Mouse (Mus musculus): ENCODE data around the gene Actl6a.
"Not testable (repeated sequence)": the region's sequence is repeated elsewhere in the genome, so short reads cannot be mapped to it uniquely, and the experiment has no call there.

Gene Actl6a

DNA sequence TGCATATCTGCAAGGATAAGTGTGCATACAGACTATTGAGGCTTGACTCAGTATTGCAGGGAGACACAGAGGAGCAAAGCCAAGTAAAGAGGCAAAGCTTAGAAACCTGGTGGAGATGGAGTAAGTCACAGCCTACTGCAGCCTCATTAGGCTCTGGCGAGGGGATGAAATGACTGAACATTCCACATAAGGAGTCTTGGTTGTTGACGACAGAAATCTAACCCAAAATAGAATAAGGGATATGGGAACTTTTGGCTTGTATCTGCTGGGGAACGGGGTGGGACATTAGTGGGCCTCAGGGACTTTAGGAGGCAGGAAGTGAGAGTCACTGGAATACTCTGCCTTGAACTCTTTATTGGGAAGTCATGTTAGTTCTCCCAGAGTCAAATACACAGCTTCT, 21.5 kb upstream of the Actl6a start:
- DNase-seq (ENCODE audit: low read depth, low spot score): no peak

DNA sequence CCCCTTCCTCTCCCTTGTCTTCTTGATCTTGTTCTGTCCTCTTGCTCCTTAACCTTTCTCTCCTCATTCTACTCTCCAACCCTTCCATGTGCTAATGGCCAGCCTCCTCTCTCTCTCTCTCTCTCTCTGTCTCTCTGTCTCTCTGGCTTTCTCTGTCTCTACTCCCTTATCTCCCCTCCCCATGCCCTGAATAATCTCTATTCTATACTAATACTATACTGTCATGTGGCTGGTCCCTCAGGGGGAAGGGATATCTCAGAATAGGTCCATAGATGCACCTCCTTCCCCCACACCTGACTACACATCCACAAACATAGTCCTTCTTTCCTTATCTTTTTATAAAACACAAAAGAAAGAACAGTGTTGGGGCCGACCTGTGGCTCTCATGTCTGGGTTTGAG, 19.6 kb upstream of the Actl6a start:
- Histone ChIP-seq H3K27me3 (ENCODE audit: control insufficient read depth, insufficient read depth, low read length, poor library complexity, severe bottlenecking) (no peaks in the 10 kb centered on the region), H3K36me3 (ENCODE audit: control insufficient read depth, insufficient read depth, low read length, poor library complexity, severe bottlenecking) (no peaks in the 10 kb centered on the region)
- DNase-seq (ENCODE audit: low read depth, low spot score): no peak

More for the DNA sequence above, 21.5 kb upstream of the Actl6a start:
- no peaks in the 10 kb centered on the region for H3K36me3 ChIP-seq (ENCODE audit: control insufficient read depth, insufficient read depth, low read length, poor library complexity, severe bottlenecking)
- no peaks in the 10 kb centered on the region for H3K27me3 ChIP-seq (ENCODE audit: control insufficient read depth, insufficient read depth, low read length, poor library complexity, severe bottlenecking)

DNA sequence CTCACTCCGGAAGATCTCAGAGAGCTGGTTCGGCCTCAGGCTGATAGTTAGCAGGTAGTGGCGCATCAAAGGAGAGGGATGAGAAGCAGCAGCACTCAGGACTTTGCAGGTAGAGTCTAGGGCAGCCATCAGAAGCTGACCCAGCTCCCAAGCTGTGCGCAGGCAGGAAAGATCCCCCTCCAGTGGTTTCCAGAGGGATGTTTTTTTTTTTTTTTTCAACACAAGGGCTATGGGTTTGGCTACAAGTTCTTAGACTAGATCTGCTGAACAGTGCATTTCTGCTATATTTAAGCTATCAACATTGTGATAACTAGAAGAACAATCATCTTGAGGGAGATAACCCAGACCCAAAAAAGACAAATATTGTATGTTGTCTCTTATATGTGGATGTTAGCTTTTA, 18.9 kb upstream of the Actl6a start:
- no peak for DNase-seq (ENCODE audit: low read depth, low spot score)
- Histone ChIP-seq H3K36me3 (ENCODE audit: control insufficient read depth, insufficient read depth, low read length, poor library complexity, severe bottlenecking) (no peaks in the 10 kb centered on the region), H3K27me3 (ENCODE audit: control insufficient read depth, insufficient read depth, low read length, poor library complexity, severe bottlenecking) (no peaks in the 10 kb centered on the region)

DNA sequence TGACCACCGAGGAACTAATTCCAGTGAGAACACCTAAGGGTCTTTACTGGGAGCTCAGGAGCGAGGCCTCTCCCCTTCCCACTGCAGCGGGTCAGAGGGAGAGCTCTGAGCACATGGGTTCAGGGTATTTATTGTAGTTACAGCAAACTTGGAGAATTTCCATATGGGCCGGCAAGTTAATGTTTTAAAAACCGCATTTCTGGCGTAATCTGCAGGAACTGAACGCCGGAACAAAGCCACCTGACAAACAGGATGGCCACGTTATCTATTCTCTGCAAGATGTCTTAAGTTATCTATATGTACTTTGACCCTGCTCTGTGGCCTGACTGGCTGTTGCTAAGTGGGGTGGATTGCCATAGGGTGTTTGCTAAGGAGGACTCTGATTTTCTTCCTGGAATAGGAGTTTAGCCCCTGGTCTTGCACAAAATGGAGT, 16.5 kb upstream of the Actl6a start:
- H3K36me3 ChIP-seq (ENCODE audit: control insufficient read depth, insufficient read depth, low read length, poor library complexity, severe bottlenecking): no peaks in the 10 kb centered on the region
- DNase-seq (ENCODE audit: low read depth, low spot score): no peak
- no peaks in the 10 kb centered on the region for H3K27me3 ChIP-seq (ENCODE audit: control insufficient read depth, insufficient read depth, low read length, poor library complexity, severe bottlenecking)

DNA sequence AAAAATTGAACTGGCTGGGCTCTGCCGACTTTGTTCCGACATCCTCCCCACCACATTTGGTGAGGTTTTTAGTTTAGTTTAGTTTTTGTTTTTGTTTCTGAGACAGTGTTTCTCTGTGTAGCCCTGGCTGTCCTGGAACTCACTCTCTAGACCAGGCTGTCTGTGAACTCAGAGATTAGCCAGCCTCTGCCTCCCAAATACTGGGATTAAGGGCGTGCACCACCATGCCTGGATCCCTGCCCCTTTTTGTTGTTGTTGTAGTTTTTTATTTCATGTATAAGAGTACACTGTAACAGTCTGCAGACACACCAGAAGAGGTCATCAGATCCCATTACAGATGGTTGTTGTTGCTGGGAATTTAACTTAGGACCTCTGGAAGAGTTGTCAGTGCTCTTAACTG, 16.1 kb upstream of the Actl6a start:
- no peak for DNase-seq (ENCODE audit: low read depth, low spot score)
- Histone ChIP-seq H3K36me3 (ENCODE audit: control insufficient read depth, insufficient read depth, low read length, poor library complexity, severe bottlenecking) (no peaks in the 10 kb centered on the region), H3K27me3 (ENCODE audit: control insufficient read depth, insufficient read depth, low read length, poor library complexity, severe bottlenecking) (no peaks in the 10 kb centered on the region)

DNA sequence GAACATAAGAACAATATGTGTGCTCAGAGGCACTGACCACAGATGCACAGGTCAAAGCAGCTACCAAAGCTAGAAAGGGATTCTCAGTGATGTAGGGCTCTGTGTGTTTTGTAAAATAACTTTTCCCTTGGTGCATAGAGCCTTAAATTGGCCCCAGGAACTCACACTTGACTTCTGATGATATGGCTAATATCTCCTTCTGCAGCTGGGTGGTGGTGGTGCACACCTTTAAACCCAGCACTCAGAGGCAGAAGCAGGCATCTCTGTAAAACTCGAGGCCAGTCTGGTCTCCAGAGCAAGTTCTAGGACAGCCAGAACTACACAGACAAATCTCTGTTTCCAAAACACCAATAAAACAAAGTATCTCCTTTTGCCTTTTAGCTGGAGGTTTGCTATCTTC, 15.2 kb upstream of the Actl6a start:
- no peak for DNase-seq (ENCODE audit: low read depth, low spot score)
- Histone ChIP-seq H3K36me3 (ENCODE audit: control insufficient read depth, insufficient read depth, low read length, poor library complexity, severe bottlenecking) (no peaks in the 10 kb centered on the region), H3K27me3 (ENCODE audit: control insufficient read depth, insufficient read depth, low read length, poor library complexity, severe bottlenecking) (no peaks in the 10 kb centered on the region)

DNA sequence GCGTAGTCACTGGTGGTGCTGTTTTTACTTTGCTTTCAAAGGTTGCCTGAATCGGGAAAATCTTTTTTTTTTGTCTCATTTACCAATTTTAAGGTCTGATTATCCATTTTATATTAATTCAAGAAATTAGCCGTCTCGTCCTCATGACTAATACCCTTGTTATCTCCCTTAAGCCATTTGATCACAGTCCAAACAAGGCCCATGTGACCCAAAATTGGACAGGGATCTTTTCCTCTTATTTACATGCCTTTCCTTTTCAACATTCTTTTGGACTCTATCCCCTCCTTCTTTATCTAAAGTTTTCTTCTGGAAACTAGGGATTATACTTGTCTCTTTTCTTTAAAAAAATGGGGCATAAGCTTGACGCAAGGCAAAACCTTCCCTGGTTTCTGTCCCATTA, 14.3 kb upstream of the Actl6a start:
- no peak for DNase-seq (ENCODE audit: low read depth, low spot score)
- H3K27me3 ChIP-seq (ENCODE audit: control insufficient read depth, insufficient read depth, low read length, poor library complexity, severe bottlenecking): no peaks in the 10 kb centered on the region
- H3K36me3 ChIP-seq (ENCODE audit: control insufficient read depth, insufficient read depth, low read length, poor library complexity, severe bottlenecking): no peaks in the 10 kb centered on the region

DNA sequence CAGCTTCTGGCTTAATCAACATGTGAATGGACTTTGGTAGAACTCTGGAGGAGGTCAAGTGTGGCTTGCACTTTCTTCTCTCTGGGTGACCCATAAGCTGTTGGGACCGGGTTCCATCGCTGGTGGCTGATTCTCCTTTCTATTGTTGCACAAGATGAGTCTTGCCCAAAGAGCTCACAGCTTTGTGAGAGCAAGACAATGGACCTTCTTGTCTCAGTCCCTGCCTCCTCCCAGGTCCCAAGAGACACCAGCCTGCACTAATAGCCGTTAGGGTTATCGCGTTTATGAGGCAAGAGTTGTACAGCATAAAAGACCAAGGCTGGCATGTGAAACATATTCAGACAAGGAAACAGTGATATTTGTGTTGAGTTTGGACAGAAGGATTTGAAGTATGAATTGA, 11.9 kb upstream of the Actl6a start:
- DNase-seq (ENCODE audit: low read depth, low spot score): no peak
- no peaks in the 10 kb centered on the region for H3K36me3 ChIP-seq (ENCODE audit: control insufficient read depth, insufficient read depth, low read length, poor library complexity, severe bottlenecking)
- H3K27me3 ChIP-seq (ENCODE audit: control insufficient read depth, insufficient read depth, low read length, poor library complexity, severe bottlenecking): no peaks in the 10 kb centered on the region

DNA sequence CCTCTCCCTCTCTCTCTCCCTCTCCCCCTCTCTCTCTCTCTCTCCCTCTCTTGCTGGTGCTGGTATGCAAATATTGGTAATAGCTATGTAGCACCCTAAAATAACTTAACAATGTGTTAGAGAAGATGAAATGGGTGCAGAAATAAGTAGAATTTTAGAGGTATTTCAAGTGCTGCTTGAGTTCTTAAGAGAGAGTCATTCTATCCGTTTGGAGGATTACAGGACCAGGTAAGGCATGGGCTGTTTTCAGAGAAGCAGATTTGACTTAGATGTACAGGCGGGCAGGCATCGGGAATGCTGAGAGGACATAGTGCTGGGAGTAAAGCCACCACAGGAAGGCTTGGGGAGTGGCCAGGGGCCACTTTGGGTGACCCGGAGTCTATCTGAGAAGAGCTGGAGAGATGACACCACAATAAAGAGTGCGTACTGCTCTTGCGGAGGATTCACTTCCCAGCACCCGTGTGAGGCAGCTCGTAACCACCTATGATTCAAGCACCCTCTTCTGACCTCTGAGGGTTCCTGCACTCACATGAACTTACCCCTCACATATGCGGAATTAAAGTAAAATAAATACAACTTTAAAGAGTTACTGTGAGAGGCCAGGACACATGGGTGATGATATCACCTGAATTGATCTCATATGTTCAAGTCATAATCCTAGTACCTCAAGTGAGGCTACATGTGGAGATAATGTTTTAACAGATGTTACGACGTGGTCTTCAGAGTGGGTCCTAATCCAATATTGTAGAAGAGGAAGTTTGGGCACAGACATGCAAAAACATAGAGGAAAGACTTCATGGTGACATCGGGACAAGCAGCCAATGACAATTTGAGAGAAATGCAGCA, 11.1 kb upstream of the Actl6a start:
- Histone ChIP-seq H3K27me3 (ENCODE audit: control insufficient read depth, insufficient read depth, low read length, poor library complexity, severe bottlenecking) (no peaks in the 10 kb centered on the region), H3K36me3 (ENCODE audit: control insufficient read depth, insufficient read depth, low read length, poor library complexity, severe bottlenecking) (no peaks in the 10 kb centered on the region)
- DNase-seq (ENCODE audit: low read depth, low spot score): no peak

DNA sequence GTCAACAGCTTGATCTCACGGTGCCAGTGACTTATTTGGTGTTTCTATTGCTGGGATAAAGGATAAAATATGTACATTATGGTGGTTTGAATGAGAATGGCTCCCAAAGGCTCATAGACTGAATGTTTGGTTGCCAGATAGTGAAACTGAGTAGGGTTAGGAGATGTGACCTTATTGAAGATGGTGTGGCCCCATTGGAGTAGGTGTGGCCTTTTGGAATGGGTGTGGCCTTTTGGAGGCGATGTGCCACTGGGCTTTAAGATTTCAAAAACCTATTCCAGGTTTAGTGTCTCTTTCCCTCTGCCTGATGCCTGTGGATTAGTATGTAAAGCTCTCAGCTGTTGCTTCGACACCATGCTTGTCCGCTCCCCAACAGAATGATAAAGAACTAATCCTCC, 10.5 kb upstream of the Actl6a start:
- no peaks in the 10 kb centered on the region for H3K27me3 ChIP-seq (ENCODE audit: control insufficient read depth, insufficient read depth, low read length, poor library complexity, severe bottlenecking)
- no peaks in the 10 kb centered on the region for H3K36me3 ChIP-seq (ENCODE audit: control insufficient read depth, insufficient read depth, low read length, poor library complexity, severe bottlenecking)
- no peak for DNase-seq (ENCODE audit: low read depth, low spot score)

DNA sequence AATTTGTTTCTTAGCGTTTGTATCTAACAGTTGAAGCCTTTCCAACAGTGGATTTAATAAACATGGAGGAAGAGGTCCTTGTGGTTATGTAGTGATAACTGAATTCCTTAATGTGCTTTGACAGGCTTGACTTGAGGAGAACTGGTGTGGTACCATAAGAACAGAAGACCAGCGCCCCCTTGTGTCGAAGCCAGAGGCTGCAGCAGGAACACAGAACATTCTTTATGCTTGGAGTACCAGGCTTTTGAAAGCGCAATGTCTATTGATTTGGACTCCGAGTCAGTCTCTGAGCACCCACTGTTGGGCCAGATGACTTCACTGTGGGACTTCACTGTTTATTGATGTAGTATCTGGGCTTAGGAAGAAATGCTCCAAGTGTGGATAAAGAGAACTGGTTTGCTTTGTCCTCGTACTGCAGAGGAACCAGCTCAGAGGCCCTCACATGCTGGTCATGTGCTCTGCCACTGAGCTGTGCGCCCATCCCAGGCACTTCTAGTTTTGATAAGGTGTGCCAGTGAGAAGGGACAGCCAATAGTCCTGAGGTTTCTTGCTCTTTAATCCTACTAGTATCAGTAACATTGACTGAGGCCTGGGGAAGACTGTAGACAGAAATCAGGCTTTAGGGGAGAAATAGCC, 7.8 kb upstream of the Actl6a start:
- DNase-seq (ENCODE audit: low read depth, low spot score): peak; percentile 87

DNA sequence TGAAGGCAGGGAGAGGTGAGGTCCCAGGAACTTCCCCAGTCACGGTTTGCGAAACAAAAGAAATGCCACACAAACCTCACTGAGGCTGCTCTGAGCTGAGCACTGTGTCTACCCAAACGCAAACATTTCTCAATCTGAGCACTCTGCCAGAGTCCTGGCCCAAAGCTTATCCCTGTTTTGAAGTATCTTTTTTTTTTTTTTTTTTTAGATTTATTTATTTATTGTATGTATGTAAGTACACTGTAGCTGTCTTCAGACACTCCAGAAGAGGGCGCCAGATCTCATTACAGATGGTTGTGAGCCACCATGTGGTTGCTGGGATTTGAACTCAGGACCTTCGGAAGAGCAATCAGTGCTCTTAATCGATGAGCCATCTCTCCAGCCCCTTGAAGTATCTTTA, 2.1 kb upstream of the Actl6a start:
- H3K27me3 ChIP-seq (ENCODE audit: control insufficient read depth, insufficient read depth, low read length, poor library complexity, severe bottlenecking); DNase-seq (ENCODE audit: low read depth, low spot score); H3K36me3 ChIP-seq (ENCODE audit: control insufficient read depth, insufficient read depth, low read length, poor library complexity, severe bottlenecking): not testable (repeated sequence)

More for the DNA sequence above, 7.8 kb upstream of the Actl6a start:
- H3K27me3 ChIP-seq (ENCODE audit: control insufficient read depth, insufficient read depth, low read length, poor library complexity, severe bottlenecking): no peaks in the 10 kb centered on the region
- H3K36me3 ChIP-seq (ENCODE audit: control insufficient read depth, insufficient read depth, low read length, poor library complexity, severe bottlenecking): no peaks in the 10 kb centered on the region

DNA sequence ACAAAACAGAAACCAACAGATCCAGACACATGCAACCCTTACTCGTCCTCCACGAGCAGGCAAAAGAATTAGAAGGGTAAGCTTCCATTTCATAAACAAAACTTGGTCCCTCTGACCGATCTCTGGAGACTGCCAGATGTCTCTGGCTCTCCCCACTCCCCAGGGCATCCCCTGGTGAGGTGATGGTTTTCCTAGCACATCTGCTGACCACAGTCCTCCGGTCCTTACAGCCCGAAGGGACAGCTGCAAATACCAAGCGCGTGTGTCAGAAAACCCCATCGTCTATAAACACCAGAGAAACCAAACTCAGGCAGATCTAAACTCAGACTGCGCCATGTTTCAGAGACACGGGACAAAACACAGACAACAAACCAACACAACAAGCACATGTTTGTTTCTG, 1.5 kb upstream of the Actl6a start:
- H3K36me3 ChIP-seq (ENCODE audit: control insufficient read depth, insufficient read depth, low read length, poor library complexity, severe bottlenecking); H3K27me3 ChIP-seq (ENCODE audit: control insufficient read depth, insufficient read depth, low read length, poor library complexity, severe bottlenecking); DNase-seq (ENCODE audit: low read depth, low spot score): not testable (repeated sequence)

DNA sequence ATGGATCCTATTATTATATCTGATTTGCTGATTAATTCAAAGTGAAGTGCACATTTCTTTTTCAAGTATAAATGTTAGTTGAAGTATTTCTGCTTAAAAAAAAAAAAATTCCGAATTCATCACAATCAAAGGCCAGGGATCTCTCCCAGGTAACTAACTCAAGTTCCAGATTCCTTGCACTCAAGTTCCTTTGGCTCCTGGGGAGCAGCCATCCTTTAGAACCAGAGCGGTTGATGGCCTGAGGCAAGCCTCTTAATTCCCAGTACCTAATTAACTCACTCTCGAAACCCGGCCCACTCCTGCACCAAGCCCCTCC, 1.9 kb downstream of the Actl6a start:
- H3K27me3 ChIP-seq (ENCODE audit: control insufficient read depth, insufficient read depth, low read length, poor library complexity, severe bottlenecking): no peaks in the 10 kb centered on the region
- no peak for DNase-seq (ENCODE audit: low read depth, low spot score)
- H3K36me3 ChIP-seq (ENCODE audit: control insufficient read depth, insufficient read depth, low read length, poor library complexity, severe bottlenecking): 0 out of 2 replicates have a peak, but pooled peaks cover 5% of the 10 kb centered on the region

DNA sequence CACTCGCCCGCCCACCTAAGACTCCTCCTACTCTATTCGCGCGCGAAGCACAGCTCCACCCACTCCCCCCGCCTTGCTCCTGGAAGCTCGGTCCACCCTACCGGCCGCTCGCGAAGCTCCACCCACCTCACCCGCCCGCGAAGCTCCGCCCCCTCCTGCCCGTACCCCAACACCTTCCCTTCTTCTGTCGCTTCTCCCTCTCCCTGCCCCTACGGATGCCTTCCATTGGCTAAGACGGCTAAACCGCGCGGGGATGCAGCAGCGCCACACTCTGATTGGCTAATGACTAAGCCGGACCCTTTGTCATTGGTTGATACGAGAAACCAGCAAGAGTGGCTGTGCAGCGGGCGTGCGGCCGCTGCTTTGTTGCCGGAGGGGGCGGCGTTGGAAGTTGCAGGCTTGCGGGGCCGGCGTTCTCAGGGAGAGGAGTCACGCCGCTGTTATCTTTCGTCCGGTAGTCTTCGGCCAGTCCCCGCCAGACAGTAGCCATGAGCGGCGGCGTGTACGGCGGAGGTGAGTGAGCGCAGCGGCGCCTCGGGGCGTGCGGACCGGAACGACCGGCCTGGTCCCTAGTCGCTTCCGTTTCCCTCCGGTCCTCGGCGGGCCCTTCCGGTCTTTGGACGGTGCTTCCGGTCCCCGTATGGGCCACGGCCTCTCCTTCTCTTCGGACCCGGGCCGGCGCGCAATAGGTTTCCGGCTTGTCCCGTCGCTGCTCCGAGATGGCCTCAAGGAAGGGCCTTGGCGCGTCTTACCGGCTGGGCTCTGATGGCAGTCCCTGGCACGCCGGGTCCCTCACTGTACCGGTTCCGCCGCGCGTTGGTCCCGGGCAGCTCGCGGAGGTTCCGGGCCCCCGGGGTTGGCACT, 2.5 kb downstream of the Actl6a start:
- peaks cover 5% of the 10 kb centered on the region; the same call in 1 of the 2 replicates for H3K36me3 ChIP-seq (ENCODE audit: control insufficient read depth, insufficient read depth, low read length, poor library complexity, severe bottlenecking)
- DNase-seq (ENCODE audit: low read depth, low spot score): peak; percentile 100

More for the DNA sequence above, 2.5 kb downstream of the Actl6a start:
- no peaks in the 10 kb centered on the region for H3K27me3 ChIP-seq (ENCODE audit: control insufficient read depth, insufficient read depth, low read length, poor library complexity, severe bottlenecking)
